Mouse (Mus musculus): Measurements from ENCODE around the gene Ascl2.

The Ascl2 gene

DNA sequence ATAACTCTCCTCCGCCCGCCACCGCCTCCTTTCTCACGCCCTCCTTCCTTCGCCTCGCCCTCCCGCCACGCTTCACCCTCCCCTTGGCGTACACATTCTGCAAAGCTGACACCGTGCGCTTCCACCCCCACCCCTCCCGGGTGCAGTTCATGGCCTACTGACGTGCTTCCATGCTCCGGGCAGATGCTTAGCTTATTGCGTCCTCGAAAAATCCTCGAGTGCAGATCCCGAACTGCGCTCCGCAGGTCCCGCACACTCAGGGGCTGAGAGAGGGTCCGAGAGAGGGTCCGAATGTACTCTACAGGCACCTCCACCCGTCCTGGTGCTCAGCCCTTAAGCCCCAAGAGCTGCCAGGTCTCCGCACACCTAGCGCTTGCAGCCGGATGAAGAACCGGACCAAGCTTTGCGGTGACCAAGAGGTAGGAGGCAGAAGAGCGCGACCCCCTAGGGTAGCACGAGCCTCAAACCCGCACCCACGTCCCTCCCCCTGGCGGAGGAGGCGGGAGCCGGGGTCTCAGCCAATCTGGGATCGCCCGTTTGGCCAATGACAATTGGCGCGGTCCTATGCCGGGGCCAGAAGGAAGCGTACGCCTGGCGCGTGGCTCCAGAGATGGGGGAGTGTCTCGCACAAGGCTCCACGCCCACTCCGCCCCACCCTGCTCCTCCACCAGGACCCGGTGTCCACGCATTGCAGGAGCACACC, at the start of gene Ascl2:
Ascl2 (minus strand) TSS at position 456 of the 703 bp plus-strand sequence.
- DNase-seq: peak; percentile 36

DNA sequence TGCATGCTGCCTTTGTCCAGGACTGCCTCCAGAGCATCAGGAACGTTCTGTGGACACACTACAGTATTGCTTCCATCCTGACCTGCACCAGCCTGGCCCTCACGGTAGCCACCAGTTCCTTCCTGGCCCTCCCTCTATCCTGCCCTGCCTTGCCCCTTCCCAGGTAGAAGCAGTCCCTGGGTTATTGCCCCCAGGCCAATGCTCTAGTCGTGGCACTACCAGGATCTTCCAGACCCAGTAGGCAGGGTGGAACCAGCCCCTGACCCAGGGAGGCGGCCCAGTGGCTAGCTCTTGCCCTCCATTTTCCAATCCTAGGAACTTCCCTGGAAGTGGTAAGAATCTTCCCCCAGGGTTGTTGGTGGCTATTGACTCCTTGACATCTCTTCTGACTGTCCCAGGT, 48.1 kb upstream of the Ascl2 start:
- DNase-seq: no peak

GRCm38 (mm10) chr7:143016424-143017142, 47.5 kb upstream of the Ascl2 start:
- DNase-seq: no peak

GRCm38 (mm10) chr7:143015755-143016423, 46.8 kb upstream of the Ascl2 start:
- DNase-seq: peak; percentile 93

DNA sequence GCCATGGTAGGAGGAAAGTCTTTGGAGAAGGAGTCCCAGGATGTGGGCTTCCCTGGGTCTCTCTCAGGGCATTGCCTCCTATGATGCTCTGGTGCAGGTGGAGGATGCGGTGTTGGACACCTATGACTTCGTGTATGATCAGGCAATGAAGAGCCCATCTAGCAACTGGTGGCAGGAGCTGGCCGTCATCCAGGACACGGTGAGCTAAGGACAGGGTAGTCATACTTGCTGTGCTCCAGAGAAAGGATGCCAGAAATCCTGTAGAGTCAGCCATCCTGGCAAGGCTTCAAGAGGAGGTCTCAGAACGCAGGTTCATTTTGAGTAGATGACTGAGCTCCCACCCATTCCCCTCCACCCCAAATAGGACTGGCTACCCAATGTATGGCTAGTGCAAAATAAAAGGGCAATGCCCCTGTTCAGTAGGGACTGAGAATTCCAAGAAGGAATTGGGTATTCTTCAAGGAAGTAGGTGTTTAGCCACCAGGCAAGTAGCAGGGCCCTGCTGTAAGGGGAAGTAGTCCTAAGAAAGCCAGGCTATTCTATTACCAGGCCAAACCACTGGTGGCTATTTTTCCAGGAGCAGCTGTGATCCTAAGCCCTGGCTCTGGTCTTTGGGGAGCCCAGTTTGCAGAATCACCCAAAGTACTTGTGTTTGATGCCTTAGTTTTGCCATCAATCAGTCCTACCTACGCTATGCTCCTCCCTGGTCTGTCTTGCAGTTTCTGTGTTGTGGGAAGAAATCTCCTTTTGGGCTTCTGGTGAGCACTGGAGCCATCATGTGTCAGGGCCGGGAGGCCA, 46.0 kb upstream of the Ascl2 start:
- no peak for DNase-seq

DNA sequence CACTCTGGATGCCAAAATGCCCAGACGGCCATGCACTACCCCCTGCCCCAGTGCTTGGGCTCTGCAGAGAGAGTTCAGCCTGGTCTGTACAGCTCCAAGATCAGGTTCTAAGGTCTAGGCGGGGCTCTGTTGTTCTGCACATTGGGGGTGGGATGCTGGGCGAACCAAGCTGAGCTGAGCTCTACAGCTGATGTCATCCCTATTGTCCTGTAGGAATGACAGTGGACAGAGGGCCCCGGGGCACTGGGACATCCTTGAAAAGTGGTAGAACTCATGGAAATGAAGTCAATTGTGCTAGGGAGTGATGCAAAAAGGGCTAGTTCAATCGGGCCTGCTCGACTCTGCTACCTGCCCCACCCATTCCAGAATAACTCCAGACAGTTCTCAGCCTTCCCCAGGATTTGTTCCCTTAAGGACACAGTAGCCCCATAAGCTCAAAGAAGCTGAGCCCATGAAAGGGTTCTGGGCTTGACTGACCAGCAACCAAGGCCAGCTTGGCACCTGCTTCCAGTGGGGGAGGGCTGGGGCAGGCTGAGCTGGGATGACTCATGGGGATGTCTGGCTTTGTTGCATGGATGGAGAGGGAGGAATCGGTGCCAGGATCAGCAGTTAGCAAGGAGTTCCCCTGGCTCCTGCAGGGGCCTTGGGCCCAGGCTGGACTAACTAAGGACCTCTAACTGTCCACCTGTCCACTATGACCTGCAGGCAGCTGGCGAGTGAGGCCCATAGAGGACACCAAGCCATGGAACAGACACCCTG, 44.5 kb upstream of the Ascl2 start:
- DNase-seq: peak; percentile 85

GRCm38 (mm10) chr7:143012230-143012875, 43.3 kb upstream of the Ascl2 start:
- DNase-seq: no peak

GRCm38 (mm10) chr7:143011226-143011625, 42.2 kb upstream of the Ascl2 start:
- DNase-seq: peak; percentile 37

GRCm38 (mm10) chr7:143009996-143010395, 40.9 kb upstream of the Ascl2 start:
- DNase-seq: no peak

DNA sequence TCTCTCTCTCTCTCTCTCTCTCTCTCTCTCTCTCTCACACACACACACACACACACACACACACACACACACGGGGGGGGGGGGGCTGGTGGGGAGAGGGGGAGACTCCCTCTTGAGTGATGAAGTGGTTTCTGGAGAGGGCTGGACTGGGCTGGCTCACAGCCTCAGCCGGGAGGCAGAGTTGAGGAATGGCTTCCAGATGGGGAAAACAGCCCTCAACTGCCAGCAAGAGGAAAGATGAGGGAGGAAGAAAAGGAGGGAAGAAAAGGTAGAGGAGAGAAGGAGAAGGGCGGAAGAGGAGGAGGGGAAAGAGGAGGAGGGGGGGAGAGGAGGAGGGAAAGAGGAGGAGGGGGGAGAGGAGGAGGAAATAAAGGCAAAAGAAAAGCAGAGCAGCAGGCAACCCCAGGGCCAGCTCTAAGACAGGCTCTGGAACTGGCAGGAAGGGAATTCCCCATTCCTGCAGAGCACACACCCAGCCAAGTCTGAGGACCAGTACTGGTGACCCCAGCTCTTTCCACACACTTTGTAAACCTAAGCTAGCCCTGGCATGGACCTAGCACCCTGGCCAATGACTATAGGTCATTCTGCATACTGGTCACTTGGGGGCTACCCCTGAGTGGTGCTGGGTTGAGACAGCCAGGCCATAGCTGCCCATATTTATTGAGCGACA, 40.1 kb upstream of the Ascl2 start:
- DNase-seq: peak; percentile 83

GRCm38 (mm10) chr7:143008370-143008926, 39.4 kb upstream of the Ascl2 start:
- DNase-seq: peak; percentile 90

DNA sequence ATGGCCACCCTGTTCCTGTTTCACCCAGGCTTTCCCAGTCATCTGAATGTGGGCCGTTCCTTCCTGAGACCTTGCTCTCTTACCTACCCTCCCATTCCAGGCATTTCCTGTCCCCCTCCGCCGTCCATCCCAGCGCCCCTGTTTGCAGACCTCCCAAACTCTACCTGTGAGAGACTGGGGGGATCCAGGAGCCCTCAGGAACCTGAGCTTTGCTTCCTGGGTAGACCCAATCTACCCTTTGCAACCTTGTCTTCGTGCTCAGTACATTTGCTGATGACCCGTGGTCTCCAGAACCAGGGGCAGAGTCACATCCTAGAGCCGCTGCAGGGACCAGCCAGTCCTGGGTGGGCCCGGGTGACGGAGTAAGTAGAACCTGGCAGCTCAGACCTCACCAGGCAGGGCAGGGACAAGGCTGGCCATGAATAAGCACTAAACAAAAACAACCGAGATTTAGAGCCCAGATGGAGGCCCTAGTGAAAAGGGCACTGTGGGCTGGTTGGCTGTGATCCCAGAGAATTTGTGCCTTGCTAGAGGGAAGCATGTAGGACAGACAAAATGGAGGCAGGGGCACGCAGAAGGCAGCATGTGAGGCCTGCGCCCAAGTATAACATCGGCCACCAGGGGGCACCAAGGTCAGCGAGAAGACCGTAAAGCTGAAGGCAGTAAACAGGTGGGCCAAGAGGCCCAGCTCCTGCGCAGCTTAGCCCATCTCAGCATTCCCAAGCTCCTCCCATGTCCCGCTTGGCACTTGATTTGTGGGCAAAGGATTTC, 38.7 kb upstream of the Ascl2 start:
- DNase-seq: peak; percentile 97

- DNase-seq: no peak
These were observed 37.9 kb upstream of the Ascl2 start for GRCm38 (mm10) chr7:143006756-143007598.

- DNase-seq: no peak
These were observed 37.2 kb upstream of the Ascl2 start for GRCm38 (mm10) chr7:143006097-143006755.

DNA sequence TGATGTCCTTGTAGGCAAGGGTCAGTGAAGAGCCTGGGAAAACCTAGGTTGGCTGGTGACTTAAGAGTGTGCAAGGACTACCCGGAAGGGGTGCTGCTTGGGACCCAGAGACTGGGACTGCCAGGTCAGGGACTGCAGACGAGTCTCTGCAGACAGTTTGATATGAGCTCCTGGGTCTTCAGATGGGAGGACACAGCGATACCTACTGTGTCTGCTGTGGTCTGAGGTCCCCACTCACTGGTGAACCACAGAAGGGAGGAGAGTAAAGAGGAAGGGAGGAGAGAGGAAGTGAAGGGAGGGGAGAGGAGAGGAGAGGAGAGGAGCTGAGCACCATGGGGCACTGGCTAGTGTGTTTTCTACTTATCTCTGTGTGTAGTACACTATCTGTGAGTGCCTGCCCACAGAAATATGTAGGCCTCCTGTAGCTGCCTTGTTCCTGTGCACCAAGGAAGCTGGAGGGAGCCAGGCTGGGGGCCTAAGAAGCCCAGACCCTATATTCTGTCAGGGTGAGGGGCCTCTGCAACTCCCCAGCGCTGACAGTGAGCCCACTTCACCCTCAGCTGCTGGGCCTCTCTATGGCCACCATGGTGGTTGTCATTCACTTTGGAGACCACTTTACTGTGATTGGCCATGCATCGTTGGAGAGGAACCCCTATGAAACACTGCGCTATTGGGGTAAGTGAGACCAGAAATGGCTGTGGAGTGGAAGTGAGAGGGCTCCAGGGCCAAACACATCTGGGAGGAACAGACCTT, 36.5 kb upstream of the Ascl2 start:
- DNase-seq: no peak

DNA sequence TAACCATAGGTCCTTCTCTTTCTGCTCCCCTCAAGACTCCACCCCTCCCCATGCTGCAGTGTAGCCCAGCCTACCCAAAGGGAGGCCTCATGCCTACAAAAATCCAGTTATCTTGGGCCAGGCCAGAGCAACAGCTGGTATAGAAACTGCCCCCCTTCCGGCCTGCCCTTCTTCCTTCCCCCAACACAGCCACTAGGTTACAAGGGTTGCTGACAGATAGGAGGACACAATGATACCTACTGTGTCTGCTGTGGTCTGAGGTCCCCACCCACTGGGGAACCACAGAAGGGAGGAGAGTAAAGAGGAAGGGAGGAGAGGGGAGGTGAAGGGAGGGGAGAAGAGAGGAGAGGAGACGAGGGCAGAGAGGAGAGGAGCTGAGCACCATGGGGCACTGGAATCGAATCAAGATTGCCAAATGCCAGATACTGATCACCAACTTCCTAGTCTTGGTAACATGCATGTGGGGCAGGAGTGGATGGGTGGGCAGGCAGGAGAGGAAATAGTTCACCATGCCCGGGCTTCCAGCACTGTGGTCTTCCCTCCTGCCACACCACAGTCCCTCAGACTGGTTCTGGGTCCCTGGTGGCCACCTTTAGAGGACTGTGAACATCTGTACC, 35.8 kb upstream of the Ascl2 start, which contains the start of gene Tspan32:
Tspan32 (plus strand) TSS at position 320 of the 617 bp plus-strand sequence.
- DNase-seq: no peak

DNA sequence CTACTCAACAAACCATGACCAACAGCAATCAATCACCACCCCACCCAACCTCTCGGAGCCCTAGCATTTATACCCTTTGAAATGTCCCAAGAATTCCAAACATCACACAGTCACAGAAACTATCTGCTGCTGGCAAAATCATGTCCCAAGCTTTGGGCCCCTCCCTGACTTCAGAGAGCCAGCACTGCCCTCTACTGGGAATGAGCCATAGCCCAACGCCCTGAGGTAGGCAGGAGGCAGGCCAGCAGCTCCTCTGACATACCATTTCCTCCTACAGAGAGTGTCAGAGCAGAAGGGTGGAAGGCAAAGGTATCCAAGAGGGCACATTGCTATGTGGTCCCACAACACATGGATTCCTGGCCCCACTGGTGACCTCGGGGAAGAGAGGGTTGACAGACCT, 33.6 kb upstream of the Ascl2 start:
- peak; percentile 74 for DNase-seq

Data from lung, postnatal 10 days (tissue).